Mouse (Mus musculus): ENCODE data around the gene Slc45a3.

The Slc45a3 gene

GRCm38 (mm10) chr1:131993169-131994040 is 30.6 kb downstream of the Slc45a3 start:
- DNase-seq (ENCODE audit: low spot score): no peak

GRCm38 (mm10) chr1:131995062-131995461 is 32.3 kb downstream of the Slc45a3 start:
- peak; percentile 66 for DNase-seq (ENCODE audit: low spot score)

DNA sequence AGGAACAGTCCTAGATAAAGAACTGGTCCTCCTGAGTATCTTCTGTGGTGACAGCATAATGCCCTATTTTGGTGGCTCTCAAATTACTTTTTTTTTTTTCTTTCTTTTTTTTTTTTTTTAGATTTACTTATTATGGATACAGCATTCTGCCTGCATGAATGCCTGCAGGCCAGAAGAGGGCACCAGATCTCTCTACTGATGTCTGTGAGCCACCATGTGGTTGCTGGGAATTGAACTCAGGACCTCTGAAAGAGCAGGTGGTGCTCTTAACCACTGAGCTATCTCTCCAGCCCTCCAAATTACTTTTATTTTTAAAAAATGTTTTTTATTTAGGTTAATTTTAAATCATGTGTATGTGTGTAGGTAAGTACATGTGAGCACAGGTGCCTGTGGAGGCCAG is 37.7 kb downstream of the Slc45a3 start:
- DNase-seq (ENCODE audit: low spot score): no peak

DNA sequence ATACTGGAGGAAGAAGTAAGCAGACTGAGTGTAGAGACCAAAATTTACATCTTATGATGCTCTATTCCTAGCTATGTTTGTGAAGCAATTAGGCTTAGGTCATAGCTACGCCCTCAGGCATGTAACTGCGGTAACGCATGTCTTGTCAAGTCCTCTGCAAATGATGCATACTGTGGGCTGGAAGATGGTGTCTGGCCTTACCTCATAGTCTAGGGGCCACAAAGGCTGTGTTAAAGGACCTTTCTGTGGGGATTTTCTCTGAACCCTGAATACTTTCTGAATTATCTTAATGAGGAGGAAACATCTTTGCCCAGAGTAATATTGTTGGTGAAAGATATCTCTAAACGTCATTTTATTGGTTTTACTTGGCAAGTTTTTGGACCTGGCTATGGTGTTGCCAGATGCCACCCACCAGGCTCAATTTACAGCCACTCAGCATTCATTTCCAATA is 39.1 kb downstream of the Slc45a3 start:
- no peak for DNase-seq (ENCODE audit: low spot score)

DNA sequence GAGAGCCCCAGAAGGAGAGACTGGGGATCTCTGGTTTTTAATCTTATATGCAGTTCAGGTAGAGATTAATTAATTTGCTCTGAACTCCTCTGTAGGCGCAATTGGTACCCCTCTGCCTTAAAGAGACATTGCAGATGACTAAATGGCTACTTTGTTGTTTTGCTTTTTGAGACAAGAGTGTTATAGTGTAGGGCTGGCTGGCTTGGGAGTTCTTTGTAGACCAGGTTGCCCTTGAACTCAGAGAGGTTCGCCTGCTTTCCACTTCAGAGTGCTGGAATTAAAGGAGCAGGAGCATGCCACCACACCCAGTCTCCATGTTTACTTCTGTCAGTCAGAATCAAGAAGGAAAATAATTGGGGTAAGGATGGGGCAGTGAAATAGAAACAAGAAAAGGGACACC is 40.3 kb downstream of the Slc45a3 start:
- no peak for DNase-seq (ENCODE audit: low spot score)

- no peak for DNase-seq (ENCODE audit: low spot score)
Observed at GRCm38 (mm10) chr1:132003817-132004216, 41.0 kb downstream of the Slc45a3 start.

DNA sequence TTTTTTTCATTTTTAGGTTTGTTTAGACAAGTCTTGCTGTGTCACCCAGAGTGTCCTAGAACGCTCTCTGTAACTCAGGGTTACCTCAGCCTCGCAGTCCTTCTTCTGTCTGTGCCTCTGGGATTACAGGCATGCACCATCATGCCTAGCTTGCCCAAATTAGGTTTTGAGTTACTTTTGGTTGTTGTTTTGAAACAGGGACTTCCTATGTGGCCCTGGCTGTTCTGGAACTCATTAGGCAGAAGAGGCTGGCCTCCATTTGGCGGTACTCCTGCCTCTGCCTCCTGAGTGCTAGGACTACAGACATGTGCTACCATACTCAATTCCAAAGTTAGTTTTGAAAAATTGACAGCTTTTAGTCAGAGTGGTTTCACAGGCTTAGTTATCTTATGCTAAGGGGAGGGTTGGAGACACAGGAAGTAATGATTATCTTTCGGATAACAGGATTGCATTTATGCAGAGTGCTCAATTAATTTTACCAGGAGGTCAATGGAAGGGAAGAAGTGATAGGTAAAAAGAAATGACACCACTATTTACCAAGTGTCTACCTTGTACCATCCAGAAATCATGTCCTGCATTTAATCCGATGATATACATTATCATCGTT is 41.9 kb downstream of the Slc45a3 start:
- DNase-seq (ENCODE audit: low spot score): no peak

DNA sequence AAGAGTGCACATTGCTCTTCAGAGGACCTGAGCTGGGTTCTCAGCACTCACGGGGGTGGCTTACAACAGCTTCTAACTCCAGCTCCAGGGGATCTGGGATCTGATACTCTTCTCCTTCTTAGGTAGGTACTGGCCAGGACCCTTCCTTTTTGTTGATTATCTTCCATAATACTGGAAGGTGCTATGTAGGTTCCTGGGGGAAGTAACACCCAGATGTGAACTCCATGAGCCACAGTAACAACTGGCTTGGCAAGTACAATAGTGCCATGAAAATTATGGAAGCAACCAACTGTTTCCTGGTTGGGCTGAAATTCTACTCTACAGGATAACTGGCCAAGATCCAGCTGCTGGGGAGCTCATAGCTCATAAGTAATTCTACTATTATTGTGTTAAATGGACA is 42.7 kb downstream of the Slc45a3 start:
- DNase-seq (ENCODE audit: low spot score): no peak

DNA sequence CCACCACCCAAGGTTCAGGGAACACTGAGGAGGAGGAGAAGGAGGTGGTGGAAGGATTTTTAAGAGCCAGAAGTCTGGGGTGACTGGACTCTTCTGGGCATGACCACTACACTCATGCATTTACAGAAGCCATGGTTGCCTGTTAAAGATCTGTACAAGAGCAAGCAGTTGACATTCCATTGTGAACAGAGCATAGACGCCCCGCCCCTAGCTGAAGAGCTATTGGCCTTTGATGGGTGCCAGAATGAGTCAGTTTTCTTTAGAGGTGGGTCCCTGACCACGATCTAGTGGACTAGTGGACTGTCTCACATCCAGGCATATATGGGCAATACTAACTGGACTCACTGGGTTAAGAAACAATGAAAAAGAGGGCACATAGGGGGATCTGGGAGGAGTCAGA is 43.3 kb downstream of the Slc45a3 start:
- no peak for DNase-seq (ENCODE audit: low spot score)

GRCm38 (mm10) chr1:132006721-132007120 is 44.0 kb downstream of the Slc45a3 start:
- no peak for DNase-seq (ENCODE audit: low spot score)

GRCm38 (mm10) chr1:132007282-132007815 is 44.6 kb downstream of the Slc45a3 start, which contains the start of gene Elk4:
Elk4 (plus strand) TSS chr1:132007607.
- peak; percentile 89 for DNase-seq (ENCODE audit: low spot score)

- DNase-seq (ENCODE audit: low spot score): peak; percentile 73
Observed at GRCm38 (mm10) chr1:132007828-132008827, 45.4 kb downstream of the Slc45a3 start.

DNA sequence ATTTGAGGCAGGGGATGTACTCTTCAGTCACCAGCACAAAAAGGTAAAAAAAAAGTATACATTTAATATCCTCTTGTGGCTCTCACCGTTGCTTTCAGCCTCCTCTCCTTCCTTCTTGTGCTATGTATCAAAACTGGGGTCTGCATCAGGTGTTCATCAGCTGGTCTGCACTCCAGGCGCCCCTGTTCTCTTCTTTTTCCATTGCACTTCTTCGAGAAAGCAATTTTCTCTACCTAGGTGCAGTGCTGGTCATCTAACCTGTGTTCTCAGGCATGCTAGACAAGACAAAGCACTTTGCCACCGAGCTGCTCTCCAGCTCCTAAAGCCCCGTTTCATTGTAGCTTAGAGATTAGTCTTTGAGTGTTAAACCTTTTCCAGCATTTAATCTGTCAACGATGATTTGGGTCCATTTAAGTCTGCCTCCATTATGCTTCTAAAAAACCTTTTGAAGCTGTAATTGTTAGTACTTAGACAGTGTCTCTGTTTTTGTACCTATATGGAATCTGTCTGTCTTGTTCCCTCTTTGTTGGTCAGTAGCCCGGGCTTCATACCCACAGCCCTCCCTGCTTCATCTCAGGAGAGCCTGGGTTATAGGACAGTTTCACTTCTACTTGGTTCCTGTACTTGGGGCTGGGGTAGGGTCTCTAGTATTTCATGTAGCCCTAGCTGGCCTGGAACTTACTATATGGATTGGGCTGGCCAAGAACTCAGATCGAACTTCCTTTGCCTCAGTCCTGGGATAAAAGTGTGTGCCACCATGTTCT is 46.3 kb downstream of the Slc45a3 start:
- no peak for DNase-seq (ENCODE audit: low spot score)

GRCm38 (mm10) chr1:132010632-132011501 is 48.1 kb downstream of the Slc45a3 start:
- DNase-seq (ENCODE audit: low spot score): no peak

DNA sequence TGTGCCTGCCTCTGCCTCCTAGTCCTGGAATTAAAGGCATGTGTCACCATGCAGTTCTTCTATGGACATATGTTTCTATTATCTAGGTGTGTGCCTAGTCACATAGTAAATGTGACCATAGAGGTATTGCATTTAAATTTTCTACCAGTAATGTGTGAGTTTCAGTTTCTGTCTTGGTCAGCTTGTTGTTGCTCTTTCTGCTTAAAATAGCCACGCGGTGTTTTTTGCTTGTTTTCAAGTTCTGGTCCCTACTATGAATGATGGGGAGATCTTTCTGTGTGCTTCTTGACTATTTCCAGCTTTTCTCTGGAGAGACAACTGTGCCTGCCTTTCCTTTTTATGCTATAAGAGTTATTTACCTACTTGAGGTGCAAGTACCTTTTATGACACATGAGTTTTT is 49.0 kb downstream of the Slc45a3 start:
- no peak for DNase-seq (ENCODE audit: low spot score)

GRCm38 (mm10) chr1:132012861-132013260 is 50.1 kb downstream of the Slc45a3 start:
- peak; percentile 25 for DNase-seq (ENCODE audit: low spot score)

GRCm38 (mm10) chr1:132014800-132015199 is 52.0 kb downstream of the Slc45a3 start:
- no peak for DNase-seq (ENCODE audit: low spot score)

DNA sequence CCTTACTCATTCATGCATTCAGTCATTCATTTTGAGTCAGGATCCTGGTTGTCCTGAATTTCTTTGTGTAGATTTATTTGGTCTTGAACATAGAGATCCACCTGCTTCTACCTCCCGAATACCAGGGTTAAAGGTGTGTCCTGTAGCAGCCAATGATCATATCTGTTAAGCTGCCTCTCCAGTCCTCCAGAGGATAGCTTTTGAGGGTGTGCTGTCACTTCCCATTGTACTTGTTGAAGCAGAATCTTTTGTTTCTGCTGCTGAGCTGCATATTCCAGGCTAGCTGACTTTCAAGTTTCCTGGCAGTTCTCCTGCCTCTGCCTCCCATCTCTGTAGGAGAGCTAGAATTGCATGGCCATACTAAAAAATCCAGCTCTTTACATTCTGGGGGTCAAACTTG is 53.9 kb downstream of the Slc45a3 start:
- DNase-seq (ENCODE audit: low spot score): no peak

- no peak for DNase-seq (ENCODE audit: low spot score)
Observed at GRCm38 (mm10) chr1:132019876-132020275, 57.1 kb downstream of the Slc45a3 start.

GRCm38 (mm10) chr1:132022107-132022506 is 59.3 kb downstream of the Slc45a3 start:
- no peak for DNase-seq (ENCODE audit: low spot score)

All from layer of hippocampus, adult 11-12 months (tissue).